Mouse (Mus musculus): ENCODE data around the gene Rheb.
"Not testable (repeated sequence)": the region's sequence is repeated elsewhere in the genome, so short reads cannot be mapped to it uniquely, and the experiment has no call there.

Gene Rheb

GRCm38 (mm10) chr5:24842274-24843102, at the start of gene Rheb:
Gene Rheb, minus strand, starts transcription at chr5:24842624.
- peak; percentile 92 for DNase-seq (ENCODE audit: extremely low read depth, low read depth, low spot score)

DNA sequence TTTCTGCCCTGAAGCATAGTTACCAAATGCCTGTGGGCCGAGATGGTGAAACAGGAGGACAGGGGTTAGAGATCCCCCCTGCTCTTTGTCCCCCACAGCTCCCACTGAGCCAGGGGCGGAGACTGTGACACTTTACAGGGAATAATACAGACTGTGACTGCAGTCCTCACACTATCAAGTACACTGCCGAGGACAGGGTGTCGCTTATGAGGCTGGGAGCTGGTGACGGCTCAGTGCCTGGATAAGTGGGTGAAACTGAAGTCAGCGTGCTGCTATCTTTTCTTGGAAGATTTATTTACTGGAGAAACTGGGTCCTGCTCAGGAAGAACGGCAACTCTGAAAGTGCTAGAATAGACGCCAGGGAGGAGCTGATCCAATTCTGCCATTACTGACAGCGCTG, 47.4 kb upstream of the Rheb start:
- no peak for DNase-seq (ENCODE audit: extremely low read depth, low read depth, low spot score)

- DNase-seq (ENCODE audit: extremely low read depth, low read depth, low spot score), result no peak
Observed at GRCm38 (mm10) chr5:24888874-24889591, 46.6 kb upstream of the Rheb start.

GRCm38 (mm10) chr5:24887271-24887670, 44.8 kb upstream of the Rheb start:
- no peak for DNase-seq (ENCODE audit: extremely low read depth, low read depth, low spot score)

DNA sequence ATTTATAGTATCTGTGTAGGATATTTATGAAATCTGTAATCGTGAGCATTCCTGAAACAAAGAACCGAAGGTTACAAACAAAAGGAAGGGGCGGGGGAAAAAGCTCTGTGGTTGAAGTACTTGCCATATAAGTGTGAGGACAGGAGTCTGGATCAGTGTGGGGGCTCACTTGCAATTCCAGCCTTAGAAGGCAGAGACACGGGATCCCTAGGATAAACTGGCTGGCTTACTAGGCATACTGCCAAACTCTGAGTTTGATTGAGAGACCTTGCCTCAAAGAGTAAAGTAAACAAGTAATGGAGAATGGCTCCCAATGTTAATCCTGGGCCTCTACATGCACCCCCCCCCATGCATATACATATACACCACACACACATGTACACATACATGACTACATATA, 36.3 kb upstream of the Rheb start:
- no peak for DNase-seq (ENCODE audit: extremely low read depth, low read depth, low spot score)

- no peak for DNase-seq (ENCODE audit: extremely low read depth, low read depth, low spot score)
Observed at GRCm38 (mm10) chr5:24877836-24878624, 35.6 kb upstream of the Rheb start.

DNA sequence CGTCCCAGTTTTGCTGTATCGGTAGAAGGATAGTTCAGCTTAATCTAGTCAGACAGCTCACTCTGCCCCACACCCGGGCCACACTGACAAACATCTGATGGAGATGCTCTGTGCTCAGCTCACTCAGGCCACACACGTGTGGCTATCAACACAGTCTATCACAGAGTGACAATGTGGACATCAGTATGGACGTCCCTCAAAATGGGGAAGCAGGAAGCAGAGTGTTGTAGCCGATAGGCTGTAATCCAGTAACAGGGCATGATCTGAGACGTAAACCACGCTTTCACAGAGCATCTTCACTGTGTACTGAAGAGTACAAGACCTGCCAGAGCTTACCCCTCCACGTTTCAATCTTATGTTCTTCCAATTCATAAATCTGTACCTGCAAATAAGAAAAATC, 34.2 kb upstream of the Rheb start:
- DNase-seq (ENCODE audit: extremely low read depth, low read depth, low spot score), result no peak

DNA sequence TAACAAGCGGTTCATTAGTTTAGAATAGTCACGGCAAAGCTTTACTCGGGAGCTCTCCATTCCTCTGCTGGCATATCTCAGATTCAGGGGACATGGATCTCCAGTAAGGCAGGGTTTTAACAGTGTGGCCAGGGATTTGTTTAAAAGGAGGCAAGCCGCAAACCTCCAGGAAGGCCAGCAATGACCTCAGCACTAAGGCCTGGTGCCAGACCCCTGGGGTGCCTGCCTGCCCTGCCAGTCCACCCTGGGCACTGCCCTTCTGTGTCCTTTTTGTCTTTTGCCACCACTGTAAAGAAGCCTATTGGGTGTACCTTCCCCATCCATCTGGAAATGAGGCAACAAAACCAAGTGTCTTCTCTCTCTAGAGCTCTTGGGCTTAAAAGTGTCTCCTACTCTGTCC, 31.7 kb upstream of the Rheb start:
- DNase-seq (ENCODE audit: extremely low read depth, low read depth, low spot score), result no peak

- no peak for DNase-seq (ENCODE audit: extremely low read depth, low read depth, low spot score)
Observed at GRCm38 (mm10) chr5:24873221-24873620, 30.8 kb upstream of the Rheb start.

- no peak for DNase-seq (ENCODE audit: extremely low read depth, low read depth, low spot score)
Observed at GRCm38 (mm10) chr5:24871276-24871675, 28.9 kb upstream of the Rheb start.

GRCm38 (mm10) chr5:24869796-24870289, 27.4 kb upstream of the Rheb start:
- DNase-seq (ENCODE audit: extremely low read depth, low read depth, low spot score), result no peak

GRCm38 (mm10) chr5:24863804-24864203, 21.4 kb upstream of the Rheb start:
- no peak for DNase-seq (ENCODE audit: extremely low read depth, low read depth, low spot score)

GRCm38 (mm10) chr5:24861449-24861930, 19.1 kb upstream of the Rheb start:
- no peak for DNase-seq (ENCODE audit: extremely low read depth, low read depth, low spot score)

GRCm38 (mm10) chr5:24860635-24861448, 18.4 kb upstream of the Rheb start:
- DNase-seq (ENCODE audit: extremely low read depth, low read depth, low spot score), result peak; percentile 16

- DNase-seq (ENCODE audit: extremely low read depth, low read depth, low spot score), result no peak
Observed at GRCm38 (mm10) chr5:24859771-24860540, 17.5 kb upstream of the Rheb start.

DNA sequence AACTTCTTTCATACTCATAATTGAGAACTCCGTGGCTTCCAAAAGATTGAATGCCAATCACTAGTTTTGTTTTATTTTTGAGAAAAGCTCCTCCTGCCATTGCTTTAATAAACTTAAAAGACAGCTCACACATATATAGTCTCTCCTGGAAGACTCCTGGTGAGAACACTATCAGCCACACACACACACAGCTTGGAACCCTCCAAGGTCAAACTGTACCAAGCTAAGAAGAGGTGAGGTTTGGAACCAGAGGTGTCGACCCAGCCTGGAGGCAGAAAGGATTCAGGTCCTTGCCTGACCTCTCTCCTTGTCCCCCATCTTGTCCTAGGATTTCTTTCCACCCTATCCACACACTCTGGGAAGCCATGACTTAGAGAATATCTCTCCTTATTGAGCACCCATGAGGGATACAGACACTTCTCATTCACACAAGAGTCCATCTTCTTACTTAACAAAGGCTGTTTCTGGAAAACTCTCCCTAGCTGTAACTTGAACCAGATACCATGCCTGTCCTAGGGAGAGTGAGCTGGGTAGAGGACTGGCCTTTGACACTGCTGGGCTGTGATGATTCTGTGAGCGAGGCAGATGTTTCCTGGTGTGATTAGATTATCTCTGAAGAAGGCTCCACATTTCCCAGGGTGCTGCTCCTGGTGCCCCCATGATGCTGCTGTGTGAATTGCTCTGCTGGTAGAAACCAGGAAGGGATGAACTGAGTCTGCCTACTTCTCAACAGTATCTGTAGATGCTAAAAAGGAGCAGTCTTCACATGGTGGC, 12.6 kb upstream of the Rheb start:
- no peak for DNase-seq (ENCODE audit: extremely low read depth, low read depth, low spot score)

- no peak for DNase-seq (ENCODE audit: extremely low read depth, low read depth, low spot score)
Observed at GRCm38 (mm10) chr5:24854256-24854655, 11.8 kb upstream of the Rheb start.

GRCm38 (mm10) chr5:24848261-24848660, 5.8 kb upstream of the Rheb start:
- DNase-seq (ENCODE audit: extremely low read depth, low read depth, low spot score), result not testable (repeated sequence)

DNA sequence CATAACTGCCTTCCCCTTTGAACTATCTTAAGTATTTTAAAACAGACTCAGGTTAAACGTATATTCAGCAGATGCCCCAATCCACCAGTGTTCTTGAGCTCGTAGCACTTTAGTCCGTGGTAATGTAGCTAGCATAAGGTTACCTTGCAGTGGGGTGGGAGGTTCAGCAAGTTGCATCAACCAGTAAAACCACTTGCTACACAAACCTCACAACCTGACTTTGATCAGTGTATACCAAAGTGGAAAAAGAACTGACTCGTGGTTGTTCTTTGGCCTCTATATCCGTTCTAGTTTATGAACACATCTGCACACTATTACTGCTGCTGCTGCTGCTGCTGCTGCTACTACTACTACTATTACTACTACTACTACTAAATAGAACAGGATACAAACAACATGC, 1.4 kb upstream of the Rheb start:
- DNase-seq (ENCODE audit: extremely low read depth, low read depth, low spot score), result no peak

Data from fat pad, adult 2 months (tissue).